Mouse (Mus musculus) bone marrow, adult 2 months (tissue): ENCODE measurements around the gene Slc25a33. TPM values are rescaled to one million over a fixed set of nuclear protein-coding genes. Genes with fewer than 3 reads are reported as not detected.

Experiments
- H3K27ac ChIP-seq: fragments of 200-500 bp; 2 replicates; pipeline ENCODE4 v1.5.1; 2012; ENCODE audit warnings: low read depth, mild to moderate bottlenecking, control low read depth, inconsistent platforms, low read length; ENCODE audit not compliant: control insufficient read depth, poor library complexity, insufficient read depth
- H3K4me1 ChIP-seq: fragments of 200-500 bp; 2 replicates; pipeline ENCODE4 v1.6.1; 2011; ENCODE audit warnings: low read length; ENCODE audit not compliant: control insufficient read depth, insufficient read depth
- H3K4me3 ChIP-seq: fragments of 200-500 bp; replicated peaks from 2 replicates; pipeline ENCODE3; 2011; ENCODE audit warnings: mild to moderate bottlenecking, low read depth, low read length, control low read depth; ENCODE audit not compliant: control insufficient read depth
- CTCF ChIP-seq: fragments of 200-500 bp; IDR thresholded peaks from 2 replicates; pipeline ENCODE4 v1.5.1; 2011; ENCODE audit warnings: low read length, control low read depth; ENCODE audit not compliant: control insufficient read depth, insufficient read depth
- POLR2A ChIP-seq: fragments of 200-500 bp; IDR thresholded peaks from 2 replicates; pipeline ENCODE4 v1.6.1; 2011; ENCODE audit warnings: low read depth, mild to moderate bottlenecking, control low read depth, low read length, borderline replicate concordance; ENCODE audit not compliant: control insufficient read depth
- WGBS: fragments of 180-500 bp; shearing (Covaris S2); methylation state at CpG from one replicate; pipeline ENCODE4 v1.1.7; 2018; 5-methylcytosine and 5-hydroxymethylcytosine counted together
- polyA plus RNA-seq: library from polyadenylated mRNA; stranded (reverse); fragments of >200 nt; gene quantifications from 2 replicates; pipeline ENCODE4 v1.2.4, GENCODE M21; 2011; ENCODE audit warnings: low replicate concordance; ENCODE audit not compliant: missing spikeins, insufficient read depth, insufficient read length

The Slc25a33 gene
- polyA plus RNA-seq, 1 experiment, result 4.3 TPM

- WGBS, result 24% methylated on average over 7 of the region's 7 CpGs
- TF ChIP-seq CTCF (no peak), POLR2A (no peak)
- Histone ChIP-seq H3K4me3 (no peak overlapping the region), H3K27ac (peak overlapping the region; percentile 21), H3K4me1 (peaks cover 13% of the 10 kb centered on the region)
Measured at GRCm38 (mm10) chr4:149705298-149705697, 68.8 kb downstream of the Slc25a33 start.

- TF ChIP-seq CTCF (no peak), POLR2A (0 out of 2 replicates have a peak, but pooled peaks have one; percentile 43)
- peaks cover 16% of the 10 kb centered on the region for H3K4me1 ChIP-seq
- WGBS, result 3% methylated on average over 19 of the region's 19 CpGs
- H3K4me3 ChIP-seq, result peak within 1 kb of the TSS; percentile 62
- H3K27ac ChIP-seq, result peak within 1 kb of the TSS; percentile 95
Measured at GRCm38 (mm10) chr4:149702210-149702979, 71.7 kb downstream of the Slc25a33 start, which contains the start of gene Pik3cd. Pik3cd (minus strand) TSS chr4:149702571.

GRCm38 (mm10) chr4:149701426-149702209 is 72.5 kb downstream of the Slc25a33 start:
- Histone ChIP-seq H3K27ac (peak overlapping the region; percentile 95), H3K4me3 (peak overlapping the region; percentile 62), H3K4me1 (peaks cover 16% of the 10 kb centered on the region)
- peak; percentile 62 for TF ChIP-seq POLR2A
- TF ChIP-seq CTCF, result no peak
- WGBS, result 50% methylated on average over 18 of the region's 18 CpGs

DNA sequence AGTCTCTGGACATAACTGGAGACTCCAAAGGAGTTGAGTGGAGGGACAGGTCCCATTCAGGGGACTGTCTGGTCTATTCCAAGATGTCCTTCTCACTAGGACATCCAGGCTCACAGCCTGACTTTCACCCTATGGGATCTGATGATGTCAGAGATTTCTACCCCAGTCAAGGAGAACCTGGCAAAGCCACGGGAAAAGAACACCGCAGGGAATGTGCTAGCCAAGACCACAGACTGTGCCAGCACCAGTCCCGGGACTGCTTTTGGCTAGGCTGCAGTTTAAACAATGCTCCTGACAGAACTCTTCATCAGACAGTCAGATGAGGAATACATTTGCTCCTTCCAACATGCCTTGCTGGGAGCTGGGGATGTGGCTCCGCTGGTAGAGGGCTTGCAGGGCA is 74.1 kb downstream of the Slc25a33 start:
- WGBS, result 73% methylated on average over 4 of the region's 4 CpGs

DNA sequence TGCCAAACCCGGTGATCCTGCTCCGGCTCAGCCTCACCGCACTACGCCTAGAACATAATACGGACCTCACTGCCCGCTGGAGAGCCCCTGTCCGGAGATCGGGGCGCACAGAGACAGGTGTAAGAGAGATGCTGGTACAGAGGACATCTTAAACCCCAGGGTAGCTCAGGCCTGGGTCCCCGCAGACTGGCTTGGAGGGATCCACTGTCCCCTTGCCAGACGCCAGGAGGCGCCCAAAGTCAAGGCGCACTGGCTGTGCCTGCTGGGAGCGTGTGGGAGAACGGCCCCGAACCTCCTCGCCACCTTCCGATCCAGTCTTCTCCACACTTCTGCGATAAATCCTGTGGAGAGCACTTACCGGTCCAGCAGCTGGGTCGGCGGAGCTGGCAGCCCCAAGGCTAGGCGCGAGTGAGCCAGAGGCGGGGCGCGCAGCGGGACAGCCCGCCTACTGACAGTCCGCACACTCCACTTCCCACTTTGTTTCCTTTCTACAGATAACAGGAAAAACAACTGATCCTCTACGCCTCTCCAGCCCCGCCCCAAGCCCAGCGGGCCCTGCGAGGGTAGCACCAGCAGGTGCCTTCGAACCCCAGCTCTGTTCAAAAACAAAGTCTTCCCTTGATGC is 75.8 kb downstream of the Slc25a33 start:
- peaks cover 6% of the 10 kb centered on the region for H3K4me1 ChIP-seq
- H3K4me3 ChIP-seq, result peak overlapping the region; percentile 95
- peak overlapping the region; percentile 94 for H3K27ac ChIP-seq
- TF ChIP-seq CTCF (peak; percentile 64), POLR2A (peak; percentile 91; the same call in 1 of the 2 replicates)
- WGBS, result under 1% methylated on average over 35 of the region's 35 CpGs

More for the DNA sequence above, 74.1 kb downstream of the Slc25a33 start:
- peak overlapping the region; percentile 28 for H3K27ac ChIP-seq
- peaks cover 8% of the 10 kb centered on the region for H3K4me1 ChIP-seq
- peak overlapping the region; percentile 46 for H3K4me3 ChIP-seq
- TF ChIP-seq CTCF (no peak), POLR2A (no peak)

DNA sequence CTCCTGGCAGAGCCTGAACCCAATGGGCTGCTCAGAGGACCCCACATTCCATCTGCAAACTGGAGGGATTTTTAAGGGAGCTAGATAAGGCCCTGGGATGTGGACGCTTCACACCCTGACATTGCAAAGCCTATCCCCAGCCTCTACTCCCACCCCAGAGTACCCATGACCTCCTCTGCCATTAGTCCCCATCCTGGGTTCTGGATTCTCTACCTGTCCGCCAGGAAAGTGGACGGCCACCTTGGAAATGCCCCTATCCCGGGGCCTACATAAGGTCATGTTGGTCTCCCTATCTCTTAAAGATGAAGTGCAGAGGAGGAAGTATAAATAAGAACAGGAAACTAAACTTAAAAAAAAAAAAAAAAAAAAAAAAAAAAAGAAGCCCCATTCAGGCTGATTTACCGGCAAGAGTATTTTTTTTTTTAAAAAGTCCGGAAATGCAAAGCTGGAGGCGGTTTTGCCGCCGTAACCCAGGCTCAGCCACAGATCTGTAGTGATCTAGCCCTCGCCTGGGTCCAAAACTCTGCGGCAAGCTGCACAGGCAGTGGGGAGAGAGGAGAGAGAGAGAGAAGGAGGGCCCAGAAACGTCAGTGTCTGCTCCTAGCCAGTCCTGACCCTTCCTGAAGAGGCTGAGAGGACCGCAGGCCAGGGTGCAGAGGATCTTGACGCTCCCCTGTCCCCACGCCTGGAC is 76.4 kb downstream of the Slc25a33 start:
- under 1% methylated on average over 15 of the region's 15 CpGs for whole genome bisulfite sequencing
- no peak for TF ChIP-seq CTCF
- no peak for TF ChIP-seq POLR2A
- Histone ChIP-seq H3K27ac (peak overlapping the region; percentile 94), H3K4me1 (peaks cover 3% of the 10 kb centered on the region), H3K4me3 (peak overlapping the region; percentile 95)

DNA sequence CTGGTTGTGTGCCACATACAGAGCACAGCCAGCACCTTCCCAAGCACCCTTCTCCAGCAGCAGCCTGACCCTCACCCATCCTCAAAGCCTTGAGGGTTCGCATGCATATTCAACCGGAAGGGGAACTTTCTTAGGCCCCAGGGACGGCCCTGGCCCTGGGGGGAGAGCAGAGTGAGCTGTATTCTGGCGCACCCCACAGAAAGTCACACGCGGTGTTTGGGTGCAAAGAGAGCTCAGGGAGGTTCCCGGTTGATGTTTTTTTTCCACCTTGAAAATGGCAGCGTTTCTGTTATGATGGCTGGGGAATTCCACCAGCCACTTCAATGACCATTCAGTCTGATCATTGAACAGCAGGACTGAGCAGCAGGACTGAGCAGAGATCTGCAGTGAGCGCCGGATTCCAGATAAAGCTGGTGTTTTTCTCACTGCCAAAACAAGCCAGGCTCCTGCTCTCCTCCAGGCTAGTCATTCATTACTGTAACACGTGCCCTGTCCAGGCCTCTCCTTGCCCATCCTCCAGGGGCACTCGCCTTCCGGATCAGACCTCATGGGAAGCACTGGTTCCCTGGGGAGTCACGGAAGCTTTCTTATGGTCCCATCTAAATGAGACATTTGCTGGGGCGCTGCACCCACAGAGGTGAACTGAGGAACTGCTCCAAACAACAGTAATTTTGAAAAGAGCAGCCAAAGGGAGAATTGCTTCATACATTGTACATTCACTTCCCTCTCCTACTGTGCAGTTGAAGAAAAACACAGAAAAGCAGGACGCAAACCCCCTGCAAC is 77.7 kb downstream of the Slc25a33 start:
- WGBS, result 2% methylated on average over 16 of the region's 16 CpGs
- TF ChIP-seq CTCF (0 out of 2 replicates have a peak, but pooled peaks have one; percentile 18), POLR2A (no peak)
- Histone ChIP-seq H3K4me1 (peaks cover 3% of the 10 kb centered on the region), H3K4me3 (peak overlapping the region; percentile 80), H3K27ac (peak overlapping the region; percentile 92)

Other genes with a start within 250 kb of the Slc25a33 start
- 3.9 and 6.3 TPM in 2 replicates for gene Clstn1, start 187.8 kb downstream of the Slc25a33 start, polyA plus RNA-seq
- 41.8 and 88.3 TPM in 2 replicates for gene Pik3cd, start 71.7 kb downstream of the Slc25a33 start, polyA plus RNA-seq
- 5.3 and 8.2 TPM in 2 replicates for gene Tmem201, start 36.2 kb downstream of the Slc25a33 start, polyA plus RNA-seq
- 1.8 and 3.9 TPM in 2 replicates for gene Spsb1, start 180.8 kb upstream of the Slc25a33 start, polyA plus RNA-seq
- 1.4 and 7.2 TPM in 2 replicates for gene H6pd, start 234.7 kb upstream of the Slc25a33 start, polyA plus RNA-seq